Mouse (Mus musculus) Patski (cell line): ENCODE results near the gene Fads6. TPM values are rescaled to one million over a fixed set of nuclear protein-coding genes. Genes with fewer than 3 reads are reported as not detected.

Source experiments
- ATAC-seq: fragments of 100-300 bp; one replicate; pipeline ENCODE4 v1.8.0; 2021
- CTCF ChIA-PET: fragments of 350-600 bp; sonication (Branson Sonifier 250); formaldehyde crosslinking; loops from one replicate; lab custom pipeline; 2022; ENCODE audit warnings: inconsistent platforms; lab: Charles Lee
- POLR2A ChIA-PET: fragments of 350-600 bp; sonication (Branson Sonifier 250); formaldehyde crosslinking; loops from one replicate; lab custom pipeline; 2022; ENCODE audit warnings: antibody characterized with exemption, inconsistent platforms; lab: Charles Lee
- DNase-seq: peaks from one replicate; pipeline ENCODE4 v3.0.0-alpha.2; 2011; ENCODE audit warnings: low read depth, low spot score
- H3K27me3 ChIP-seq: fragments of 371-371 bp; one replicate; pipeline ENCODE4 v1.5.1; 2021
- CTCF ChIP-seq: fragments of 100-300 bp; IDR thresholded peaks from one replicate; pipeline ENCODE4 v1.5.1; 2021
- in situ Hi-C: fragments of 300-500 bp; cut with MboI; formaldehyde crosslinking; loops from 3 replicates; pipeline ENCODE4 v1.11.1; 2018; ENCODE audit warnings: low pct_unique_long_range_greater_than_20kb, mixed read lengths
- polyA plus RNA-seq: library from polyadenylated mRNA; unstranded; gene quantifications from one replicate; pipeline ENCODE4 v1.2.3, GENCODE M21; 2021

Gene Fads6
- polyA plus RNA-seq, 1 experiment from 2014 or later: 0.05 TPM

DNA sequence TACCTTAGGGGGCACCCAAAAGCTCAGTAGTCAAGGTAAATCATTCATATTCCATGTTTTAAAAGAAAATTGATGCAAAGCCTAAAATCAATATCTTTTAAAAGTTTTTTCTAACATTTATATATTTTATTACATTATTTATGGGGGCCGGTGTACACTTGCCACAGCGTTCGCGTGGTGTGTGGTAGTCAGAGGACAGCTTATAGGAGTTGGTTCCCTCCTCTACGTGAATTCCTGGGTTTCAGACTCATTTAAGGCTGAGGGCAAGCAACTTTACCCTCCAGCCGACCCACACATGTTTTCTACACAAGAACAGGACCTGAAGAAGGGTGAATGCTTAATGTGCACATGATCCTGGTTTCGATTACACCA lies 19.9 kb downstream of the Fads6 start:
- no peak for ATAC-seq
- no peak for DNase-seq
- no peak for TF ChIP-seq CTCF
- CTCF ChIA-PET: interaction anchor here (0.9 to 2.4 kb wide), 3 partner anchors 14 to 66 kb away, joined by 3 to 9 read pairs (median 3); no protein-coding TSS in a partner anchor
- POLR2A ChIA-PET: interaction anchor here (1.1 to 1.4 kb wide), 3 partner anchors 9 to 91 kb away, joined by 3 to 4 read pairs (median 4); no protein-coding TSS in a partner anchor
- in situ Hi-C loops: no loop called here
- no peaks in the 10 kb centered on the region for H3K27me3 ChIP-seq

DNA sequence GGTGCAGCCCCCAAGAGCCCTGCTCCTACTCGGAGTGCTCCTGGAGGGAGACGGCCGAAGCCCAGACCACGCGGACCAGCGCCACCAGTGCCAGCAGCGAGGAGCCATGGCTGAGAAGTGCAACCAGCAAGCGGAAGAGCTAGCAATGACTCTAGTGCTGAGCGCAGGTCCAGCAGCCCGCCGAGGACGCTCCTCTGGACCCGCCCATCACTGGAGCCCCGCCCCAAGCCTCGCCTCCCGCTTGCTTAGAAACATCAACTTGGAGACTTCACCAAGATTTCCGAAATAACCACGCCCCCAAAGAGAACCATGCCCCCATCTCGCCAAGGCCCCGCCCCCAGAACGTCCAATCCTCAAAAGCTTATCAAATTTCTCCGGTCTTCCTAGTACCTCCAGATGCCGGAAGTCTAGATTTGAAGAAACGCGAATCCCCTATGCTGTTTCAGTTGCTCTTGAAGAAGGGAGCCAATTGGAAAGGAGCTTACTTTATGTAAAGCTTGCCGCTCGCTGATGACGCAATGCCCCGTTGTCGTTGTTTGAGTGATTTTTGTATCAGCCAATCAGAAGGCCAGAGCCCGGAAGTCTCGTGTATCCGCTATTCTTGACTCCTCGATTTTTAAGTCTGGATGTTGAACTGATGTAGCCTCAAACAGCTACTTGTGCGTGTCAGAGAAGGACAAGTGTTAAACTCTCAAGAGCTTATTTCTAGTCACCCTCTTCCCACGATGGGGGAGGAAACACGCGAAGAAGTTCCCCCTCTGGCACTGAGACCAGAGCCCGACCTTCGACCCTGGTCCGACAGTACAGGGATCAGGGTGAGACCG lies 20.5 kb downstream of the Fads6 start, which contains the start of gene Fdxr:
Fdxr (minus strand) TSS at position 271 of the 824 bp plus-strand sequence.
- no peak for TF ChIP-seq CTCF
- POLR2A ChIA-PET: interaction anchor here (0.6 to 1.4 kb wide), 5 partner anchors 9 to 91 kb away, joined by 3 to 4 read pairs (median 4); no protein-coding TSS in a partner anchor
- in situ Hi-C loops: no loop called here
- ATAC-seq: peak; percentile 88
- H3K27me3 ChIP-seq: no peaks in the 10 kb centered on the region
- CTCF ChIA-PET: interaction anchor here (0.9 to 4.2 kb wide), 6 partner anchors 14 to 116 kb away, joined by 3 to 23 read pairs (median 6); no protein-coding TSS in a partner anchor
- peak; percentile 100 for DNase-seq

DNA sequence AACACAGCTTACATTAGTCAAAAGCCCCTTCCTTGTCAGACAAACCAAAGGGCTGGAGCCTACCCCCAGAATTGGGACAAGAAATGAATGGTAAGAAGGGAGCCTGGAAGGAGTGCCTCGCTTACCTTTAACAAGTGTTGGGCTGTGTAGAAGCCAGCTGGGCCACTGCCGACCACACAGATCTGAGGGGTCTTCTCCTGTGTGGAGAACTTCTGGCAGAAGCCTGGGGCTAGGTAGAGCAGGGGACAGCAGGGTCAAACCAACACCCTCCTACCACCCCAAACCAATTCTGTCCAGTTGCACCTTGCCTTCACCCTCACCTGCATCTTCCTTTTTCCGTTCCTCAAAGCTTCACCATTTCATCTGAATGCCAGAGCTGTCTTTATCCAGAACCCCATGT lies 21.5 kb downstream of the Fads6 start:
- no peak for ATAC-seq
- POLR2A ChIA-PET: interaction anchor here (1.1 to 1.4 kb wide), 4 partner anchors 8 to 61 kb away, joined by 3 to 4 read pairs (median 3); no protein-coding TSS in a partner anchor
- no peaks in the 10 kb centered on the region for H3K27me3 ChIP-seq
- TF ChIP-seq CTCF: no peak
- CTCF ChIA-PET: interaction anchor here (1.3 to 4.2 kb wide), 4 partner anchors 15 to 115 kb away, joined by 3 to 23 read pairs (median 8); no protein-coding TSS in a partner anchor
- no peak for DNase-seq
- in situ Hi-C loops: no loop called here

DNA sequence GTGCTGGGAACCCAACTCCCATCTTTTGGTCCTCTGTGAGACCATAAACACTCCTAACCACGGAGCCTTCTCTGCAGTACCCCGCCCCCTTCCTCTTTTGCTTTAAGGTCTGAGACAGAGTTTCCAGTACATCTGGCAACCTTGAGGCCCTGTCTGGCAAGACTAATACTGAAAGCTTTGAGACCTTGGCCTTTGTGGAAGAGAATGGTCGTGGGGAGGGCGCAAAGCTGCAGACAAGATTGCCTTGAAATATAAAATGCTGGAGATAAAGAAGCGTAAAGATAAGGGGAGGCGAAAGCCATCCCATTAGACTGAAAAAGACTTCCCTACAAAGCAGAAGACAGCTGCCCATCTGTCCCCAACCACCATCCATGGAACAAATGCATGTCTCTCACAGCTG lies 22.0 kb downstream of the Fads6 start:
- ATAC-seq (no peak), DNase-seq (no peak)
- no peak for TF ChIP-seq CTCF
- in situ Hi-C loops: no loop called here
- ChIA-PET POLR2A (interaction anchor here (1.1 to 1.4 kb wide), 3 partner anchors 12 to 71 kb away, joined by 3 read pairs; no protein-coding TSS in a partner anchor), CTCF (interaction anchor here (1.1 to 4.2 kb wide), 4 partner anchors 16 to 115 kb away, joined by 3 to 23 read pairs (median 8); partner anchors contain the start of genes Nat9 and Tmem104)
- no peaks in the 10 kb centered on the region for H3K27me3 ChIP-seq

DNA sequence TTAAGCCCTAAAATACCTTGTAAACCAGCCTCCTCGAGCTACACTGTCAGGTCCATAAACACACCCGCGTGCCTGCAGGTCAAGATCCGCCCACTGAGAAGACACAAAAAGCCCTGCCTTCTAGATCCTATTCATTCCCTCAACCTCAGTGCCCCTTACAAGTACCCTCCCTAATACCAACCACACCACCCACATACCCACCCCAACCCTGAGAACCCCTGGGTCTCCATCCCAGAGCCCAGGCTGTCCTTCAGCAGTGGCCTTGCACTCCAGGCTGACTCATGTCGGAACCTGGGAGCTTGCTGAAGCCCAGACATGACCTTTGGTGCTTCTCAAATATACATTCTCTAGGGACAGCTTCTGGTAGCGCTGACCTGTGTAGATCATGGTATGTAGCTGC lies 22.7 kb downstream of the Fads6 start:
- in situ Hi-C loops: loop anchor here (5.0 kb wide), 1 partner anchor 72 kb away; no protein-coding TSS in a partner anchor

DNA sequence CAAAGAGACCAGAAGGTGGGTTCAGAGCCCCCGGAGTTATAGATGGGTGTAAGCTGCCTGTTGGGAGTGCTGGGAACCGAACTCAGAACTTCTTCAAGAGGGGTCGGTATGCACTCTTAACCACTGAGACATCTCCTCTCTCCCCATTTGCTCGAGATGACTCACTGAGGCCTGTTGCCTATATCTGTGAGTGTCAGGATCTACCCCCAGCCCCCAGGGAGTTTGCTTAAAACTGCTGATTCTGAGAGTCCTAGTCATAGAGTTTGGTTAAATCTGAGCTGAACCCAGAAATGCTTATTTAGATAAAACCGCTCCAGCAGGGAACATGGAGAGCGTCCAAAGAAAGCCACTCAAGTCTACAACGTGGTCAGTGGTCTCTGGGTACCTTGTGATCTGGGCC lies 23.3 kb downstream of the Fads6 start:
- H3K27me3 ChIP-seq: no peaks in the 10 kb centered on the region
- in situ Hi-C loops: loop anchor here (5.0 kb wide), 1 partner anchor 72 kb away; no protein-coding TSS in a partner anchor
- ATAC-seq: no peak
- POLR2A ChIA-PET: no interaction called here
- no peak for DNase-seq
- TF ChIP-seq CTCF: no peak
- CTCF ChIA-PET: interaction anchor here (4.2 kb wide), 1 partner anchor 72 kb away, joined by 23 read pairs; no protein-coding TSS in a partner anchor

More for the DNA sequence above, 22.7 kb downstream of the Fads6 start:
- POLR2A ChIA-PET: interaction anchor here (1.1 to 1.4 kb wide), 2 partner anchors 31 to 70 kb away, joined by 3 read pairs; no protein-coding TSS in a partner anchor
- ATAC-seq: no peak
- DNase-seq: no peak
- CTCF ChIA-PET: interaction anchor here (1.1 to 4.2 kb wide), 2 partner anchors 73 to 87 kb away, joined by 3 to 23 read pairs; partner anchors contain the start of genes Nat9 and Tmem104
- TF ChIP-seq CTCF: no peak
- no peaks in the 10 kb centered on the region for H3K27me3 ChIP-seq

DNA sequence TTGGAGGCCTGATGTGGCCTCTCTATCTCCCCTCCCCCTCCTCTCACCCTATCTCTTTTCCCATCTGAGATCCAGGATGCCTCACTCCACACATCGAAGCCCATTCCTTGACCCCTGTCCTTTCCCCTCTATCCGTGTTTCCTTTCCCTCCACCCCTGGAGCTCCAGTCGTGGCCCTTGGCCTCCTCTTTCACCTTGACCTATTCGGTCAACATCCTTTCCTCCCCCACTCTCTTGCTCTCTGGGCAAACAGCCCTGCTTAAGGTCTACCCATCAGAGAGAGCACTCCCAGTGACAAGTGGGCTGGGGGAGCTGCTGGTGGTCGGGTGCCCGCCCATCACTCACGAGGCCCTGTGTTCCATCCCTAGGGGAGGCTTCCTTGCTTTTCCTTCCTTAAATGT lies 23.7 kb downstream of the Fads6 start:
- in situ Hi-C loops: loop anchor here (5.0 kb wide), 1 partner anchor 71 kb away; no protein-coding TSS in a partner anchor
- POLR2A ChIA-PET: no interaction called here
- CTCF ChIA-PET: interaction anchor here (4.2 kb wide), 1 partner anchor 72 kb away, joined by 23 read pairs; no protein-coding TSS in a partner anchor
- H3K27me3 ChIP-seq: no peaks in the 10 kb centered on the region
- TF ChIP-seq CTCF: no peak
- ATAC-seq: no peak
- DNase-seq: no peak

DNA sequence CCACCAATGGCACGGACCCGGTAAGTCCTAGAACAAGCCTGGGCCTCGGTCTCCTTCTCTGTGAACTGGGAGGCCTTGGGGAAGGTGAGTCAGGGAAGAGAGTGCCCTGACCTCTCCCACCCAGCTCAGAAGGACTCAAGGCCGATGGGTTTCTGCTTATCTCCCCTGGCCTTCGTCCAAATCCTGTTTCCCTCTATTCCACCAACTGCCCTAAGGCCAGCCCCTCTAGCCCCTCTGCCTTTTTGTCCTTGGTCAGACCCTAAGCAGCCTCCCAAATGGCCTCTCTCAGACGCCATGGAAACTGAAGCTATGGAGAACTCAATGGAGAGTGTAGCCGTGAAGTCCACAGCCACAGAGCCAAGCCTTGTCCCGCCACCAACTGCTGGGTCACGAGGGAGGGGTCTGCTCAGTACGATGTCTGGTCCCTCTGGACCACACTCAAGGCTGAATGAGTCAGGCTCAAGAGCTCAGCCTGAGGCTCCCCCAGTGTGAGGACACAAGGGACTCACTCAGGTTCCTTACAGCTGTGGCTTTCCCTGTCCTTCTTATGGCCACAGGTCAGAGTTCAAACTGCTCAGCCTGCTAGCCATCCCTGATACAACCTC lies 24.5 kb downstream of the Fads6 start:
- in situ Hi-C loops: loop anchor here (5.0 kb wide), 1 partner anchor 71 kb away; no protein-coding TSS in a partner anchor
- DNase-seq (no peak), ATAC-seq (no peak)
- POLR2A ChIA-PET: no interaction called here
- TF ChIP-seq CTCF: no peak
- CTCF ChIA-PET: interaction anchor here (4.2 kb wide), 1 partner anchor 71 kb away, joined by 23 read pairs; no protein-coding TSS in a partner anchor
- no peaks in the 10 kb centered on the region for H3K27me3 ChIP-seq

DNA sequence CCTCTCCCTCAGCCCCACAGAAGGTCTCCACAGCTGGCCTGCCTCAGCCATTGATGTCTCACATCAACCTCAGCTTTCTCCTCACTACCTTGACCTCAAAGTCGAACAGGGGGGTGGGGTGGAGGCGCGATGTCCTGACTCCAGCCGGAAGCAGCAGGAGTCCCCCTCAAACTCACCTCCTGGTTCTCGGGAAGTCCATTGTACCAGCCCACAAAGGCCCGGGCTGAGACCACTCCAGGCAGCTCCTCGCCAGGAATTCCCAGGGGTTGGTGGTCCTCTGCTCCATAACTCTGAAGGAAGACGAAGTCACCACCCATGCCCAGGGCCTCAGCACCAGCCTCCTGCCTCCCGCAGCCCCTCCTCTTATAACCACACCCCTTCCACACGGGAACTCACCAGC lies 26.0 kb downstream of the Fads6 start:
- ChIA-PET CTCF (interaction anchor here (1.1 to 2.0 kb wide), 4 partner anchors 56 to 112 kb away, joined by 3 to 11 read pairs (median 6); no protein-coding TSS in a partner anchor), POLR2A (no interaction called here)
- peaks cover 3% of the 10 kb centered on the region for H3K27me3 ChIP-seq
- DNase-seq (no peak), ATAC-seq (no peak)
- no peak for TF ChIP-seq CTCF
- in situ Hi-C loops: loop anchor here (5.0 kb wide), 1 partner anchor 69 kb away; no protein-coding TSS in a partner anchor

DNA sequence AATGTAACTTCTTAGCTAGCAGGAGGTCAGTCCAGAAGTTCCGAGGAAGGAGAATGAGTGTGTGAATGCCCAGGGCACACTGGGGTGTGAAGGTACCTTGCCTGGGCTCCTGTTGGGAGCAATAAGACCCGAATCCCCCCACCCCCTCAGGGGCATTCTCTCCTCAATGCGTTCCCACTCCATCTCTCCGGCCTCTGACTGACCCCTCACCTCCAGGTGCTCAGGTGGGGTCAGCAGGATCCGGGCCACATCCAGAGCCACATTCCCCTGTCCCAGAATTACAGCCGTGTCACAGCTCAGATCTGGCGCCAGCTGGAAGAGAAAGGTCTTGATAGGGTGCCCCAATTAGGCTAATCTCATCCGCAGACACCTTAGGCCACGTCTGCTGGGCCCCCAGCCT lies 26.4 kb downstream of the Fads6 start:
- ATAC-seq (no peak), DNase-seq (no peak)
- H3K27me3 ChIP-seq: peaks cover 8% of the 10 kb centered on the region
- no peak for TF ChIP-seq CTCF
- in situ Hi-C loops: loop anchor here (5.0 kb wide), 1 partner anchor 69 kb away; no protein-coding TSS in a partner anchor
- CTCF ChIA-PET: interaction anchor here (1.1 to 2.0 kb wide), 4 partner anchors 56 to 112 kb away, joined by 3 to 11 read pairs (median 6); no protein-coding TSS in a partner anchor
- POLR2A ChIA-PET: no interaction called here
